Mouse (Mus musculus) heart, embryonic 11.5 days (tissue): ENCODE data around the gene Rsc1a1. TPM values are rescaled to one million over a fixed set of nuclear protein-coding genes. Genes with fewer than 3 reads are reported as not detected.

Experiments
- ATAC-seq: fragments of 200-750 bp; cut with Nextera tagmentation; replicated peaks from 2 replicates; pipeline ENCODE4 v1.8.0; 2017; ENCODE audit warnings: moderate library complexity; ENCODE audit not compliant: insufficient number of reproducible peaks, low FRiP score, low TSS enrichment
- H3K27ac ChIP-seq: fragments of 300-500 bp; sonication (generic); 2 replicates; pipeline ENCODE4 v1.5.1; 2014; ENCODE audit warnings: mild to moderate bottlenecking, low read depth, low read length
- H3K27me3 ChIP-seq: fragments of 300-500 bp; sonication (generic); 2 replicates; pipeline ENCODE4 v1.6.1; 2014; ENCODE audit warnings: mild to moderate bottlenecking, low read length, mixed read lengths; ENCODE audit not compliant: control insufficient read depth, insufficient read depth
- H3K36me3 ChIP-seq: fragments of 300-500 bp; sonication (generic); 2 replicates; pipeline ENCODE4 v1.6.1; 2014; ENCODE audit warnings: mild to moderate bottlenecking, low read length, moderate library complexity, mixed read lengths; ENCODE audit not compliant: control insufficient read depth, insufficient read depth
- H3K4me1 ChIP-seq: fragments of 300-500 bp; sonication (generic); 2 replicates; pipeline ENCODE4 v1.6.1; 2014; ENCODE audit warnings: low read length; ENCODE audit not compliant: control insufficient read depth, insufficient read depth
- H3K4me2 ChIP-seq: fragments of 300-500 bp; sonication (generic); 2 replicates; pipeline ENCODE4 v1.6.1; 2014; ENCODE audit warnings: mild to moderate bottlenecking, moderate library complexity
- H3K4me3 ChIP-seq: fragments of 300-500 bp; sonication (generic); 2 replicates; pipeline ENCODE4 v1.5.1; 2014; ENCODE audit warnings: low read depth, low read length
- H3K9ac ChIP-seq: fragments of 300-500 bp; sonication (generic); 2 replicates; pipeline ENCODE4 v1.6.1; 2014; ENCODE audit warnings: mild to moderate bottlenecking, low read depth, low read length, moderate library complexity
- H3K9me3 ChIP-seq: fragments of 300-500 bp; sonication (generic); replicated peaks from 2 replicates; pipeline ENCODE4 v1.6.1; 2016; ENCODE audit warnings: low read length; ENCODE audit not compliant: control insufficient read depth
- WGBS: fragments of 180-500 bp; shearing (Covaris S2); extraction: QIAGEN DNeasy Blood & Tissue Kit; methylation state at CpG from one replicate; pipeline ENCODE4 v1.1.7; 2014; ENCODE audit not compliant: insufficient replicate concordance; 5-methylcytosine and 5-hydroxymethylcytosine counted together
- polyA plus RNA-seq: library from polyadenylated mRNA; unstranded; fragments of >200 nt; fragmentation: Nextera tagmentation; extraction: Ambion mirVana; gene quantifications from 2 replicates; pipeline ENCODE4 v1.2.1, GENCODE M21; 2014

The Rsc1a1 gene
- polyA plus RNA-seq, 1 experiment from 2014 or later: 1.5 TPM

- no peaks in the 10 kb centered on the region for H3K9me3 ChIP-seq
- H3K9ac ChIP-seq: peak within 1 kb of the TSS; percentile 91
- peak within 1 kb of the TSS; percentile 93 for H3K4me3 ChIP-seq
- no peak for ATAC-seq
- no peaks in the 10 kb centered on the region for H3K27me3 ChIP-seq
- peak within 1 kb of the TSS; percentile 77 for H3K27ac ChIP-seq
- peaks cover 13% of the 10 kb centered on the region for H3K4me1 ChIP-seq
- H3K36me3 ChIP-seq: peaks cover 5% of the 10 kb centered on the region
- peak within 1 kb of the TSS; percentile 94 for H3K4me2 ChIP-seq
- 58% methylated on average over 8 of the region's 8 CpGs for WGBS
Measured at GRCm38 (mm10) chr4:141664799-141665198, 20.6 kb downstream of the Rsc1a1 start, which contains the start of gene Plekhm2. Plekhm2 (minus strand) TSS chr4:141664899.

- Histone ChIP-seq H3K36me3 (peaks cover 5% of the 10 kb centered on the region), H3K4me3 (peak overlapping the region; percentile 93), H3K9ac (peak overlapping the region; percentile 91), H3K4me2 (peak overlapping the region; percentile 94), H3K4me1 (peaks cover 13% of the 10 kb centered on the region), H3K27ac (peak overlapping the region; percentile 77), H3K9me3 (no peaks in the 10 kb centered on the region), H3K27me3 (no peaks in the 10 kb centered on the region)
- 1% methylated on average over 57 of the region's 60 CpGs for WGBS
- peak; percentile 85 for ATAC-seq
Measured at GRCm38 (mm10) chr4:141664011-141664745, 21.2 kb downstream of the Rsc1a1 start.

- no peaks in the 10 kb centered on the region for H3K9me3 ChIP-seq
- H3K4me1 ChIP-seq: peaks cover 17% of the 10 kb centered on the region
- peak overlapping the region; percentile 91 for H3K9ac ChIP-seq
- ATAC-seq: peak; percentile 39; the same call in 1 of the 2 replicates
- peak overlapping the region; percentile 94 for H3K4me2 ChIP-seq
- 7% methylated on average over 40 of the region's 47 CpGs for WGBS
- H3K4me3 ChIP-seq: peak overlapping the region; percentile 93
- H3K27me3 ChIP-seq: no peaks in the 10 kb centered on the region
- peak overlapping the region; percentile 77 for H3K27ac ChIP-seq
- peaks cover 5% of the 10 kb centered on the region for H3K36me3 ChIP-seq
Measured at GRCm38 (mm10) chr4:141663122-141663931, 22.1 kb downstream of the Rsc1a1 start.

- no peaks in the 10 kb centered on the region for H3K9me3 ChIP-seq
- WGBS: 88% methylated on average over 11 of the region's 11 CpGs
- H3K27me3 ChIP-seq: no peaks in the 10 kb centered on the region
- H3K4me2 ChIP-seq: no peak overlapping the region
- H3K36me3 ChIP-seq: peaks cover 5% of the 10 kb centered on the region
- H3K4me3 ChIP-seq: no peak overlapping the region
- no peak for ATAC-seq
- H3K27ac ChIP-seq: no peak overlapping the region
- H3K9ac ChIP-seq: no peak overlapping the region
- H3K4me1 ChIP-seq: peaks cover 22% of the 10 kb centered on the region
Measured at GRCm38 (mm10) chr4:141660884-141661283, 24.5 kb downstream of the Rsc1a1 start.

- Histone ChIP-seq H3K27ac (no peak overlapping the region), H3K4me2 (no peak overlapping the region), H3K4me3 (no peak overlapping the region), H3K9me3 (no peaks in the 10 kb centered on the region), H3K36me3 (peaks cover 5% of the 10 kb centered on the region), H3K27me3 (no peaks in the 10 kb centered on the region), H3K9ac (no peak overlapping the region), H3K4me1 (peaks cover 21% of the 10 kb centered on the region)
- ATAC-seq: no peak
- 75% methylated on average over 4 of the region's 4 CpGs for WGBS
Measured at GRCm38 (mm10) chr4:141659739-141660138, 25.7 kb downstream of the Rsc1a1 start.

- peaks cover 5% of the 10 kb centered on the region for H3K36me3 ChIP-seq
- peaks cover 17% of the 10 kb centered on the region for H3K4me1 ChIP-seq
- H3K27me3 ChIP-seq: no peaks in the 10 kb centered on the region
- no peak overlapping the region for H3K4me3 ChIP-seq
- ATAC-seq: no peak
- H3K9ac ChIP-seq: no peak overlapping the region
- WGBS: 84% methylated on average over 6 of the region's 6 CpGs
- no peaks in the 10 kb centered on the region for H3K9me3 ChIP-seq
- no peak overlapping the region for H3K4me2 ChIP-seq
- no peak overlapping the region for H3K27ac ChIP-seq
Measured at GRCm38 (mm10) chr4:141658846-141659484, 26.4 kb downstream of the Rsc1a1 start.

GRCm38 (mm10) chr4:141656932-141657331 lies 28.5 kb downstream of the Rsc1a1 start:
- Histone ChIP-seq H3K9ac (no peak overlapping the region), H3K4me1 (peaks cover 12% of the 10 kb centered on the region), H3K9me3 (no peaks in the 10 kb centered on the region), H3K27ac (peak overlapping the region; percentile 41; the same call in 1 of the 2 replicates), H3K27me3 (no peaks in the 10 kb centered on the region), H3K4me2 (no peak overlapping the region), H3K4me3 (no peak overlapping the region), H3K36me3 (peaks cover 12% of the 10 kb centered on the region)
- WGBS: 72% methylated on average over 8 of the region's 8 CpGs
- ATAC-seq: no peak

- no peak overlapping the region for H3K27ac ChIP-seq
- ATAC-seq: no peak
- 66% methylated on average over 12 of the region's 12 CpGs for WGBS
- no peaks in the 10 kb centered on the region for H3K9me3 ChIP-seq
- peaks cover 9% of the 10 kb centered on the region for H3K36me3 ChIP-seq
- H3K4me2 ChIP-seq: no peak overlapping the region
- no peak overlapping the region for H3K9ac ChIP-seq
- H3K4me3 ChIP-seq: no peak overlapping the region
- H3K27me3 ChIP-seq: no peaks in the 10 kb centered on the region
- peaks cover 19% of the 10 kb centered on the region for H3K4me1 ChIP-seq
Measured at GRCm38 (mm10) chr4:141655908-141656608, 29.3 kb downstream of the Rsc1a1 start.
